Mouse (Mus musculus) fat pad, adult 2 months (tissue): ENCODE data around the gene 1810009J06Rik.
"Not testable (repeated sequence)": the region's sequence is repeated elsewhere in the genome, so short reads cannot be mapped to it uniquely, and the experiment has no call there.

Experiments
- DNase-seq: peaks from one replicate; pipeline ENCODE4 v3.0.0-alpha.2; 2011; ENCODE audit warnings: low read depth, low spot score; ENCODE audit errors: extremely low read depth

Gene 1810009J06Rik

DNA sequence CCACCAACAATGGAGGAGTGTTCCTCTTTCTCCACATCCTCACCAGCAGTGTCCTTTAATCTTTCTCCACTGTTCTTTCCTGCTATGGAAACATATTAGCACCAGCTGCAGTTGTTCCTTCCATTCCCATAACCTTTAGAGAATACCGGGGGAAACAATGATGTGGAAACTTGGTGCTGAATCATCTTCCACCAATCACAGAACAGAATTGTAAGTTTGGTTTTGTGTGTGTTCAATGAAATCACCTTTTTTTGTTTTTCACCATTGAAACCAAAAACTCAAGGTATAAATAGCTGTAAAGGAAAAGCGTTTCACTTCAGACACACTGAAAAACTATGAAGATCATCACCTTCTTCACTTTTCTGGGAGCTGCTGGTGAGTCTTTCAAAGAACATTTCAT, at the start of gene 1810009J06Rik:
Gene 1810009J06Rik, plus strand, starts transcription at position 301 of the 400 bp plus-strand sequence.
- not testable (repeated sequence) for DNase-seq

GRCm38 (mm10) chr6:40919954-40920353, 44.6 kb upstream of the 1810009J06Rik start:
- no peak for DNase-seq

DNA sequence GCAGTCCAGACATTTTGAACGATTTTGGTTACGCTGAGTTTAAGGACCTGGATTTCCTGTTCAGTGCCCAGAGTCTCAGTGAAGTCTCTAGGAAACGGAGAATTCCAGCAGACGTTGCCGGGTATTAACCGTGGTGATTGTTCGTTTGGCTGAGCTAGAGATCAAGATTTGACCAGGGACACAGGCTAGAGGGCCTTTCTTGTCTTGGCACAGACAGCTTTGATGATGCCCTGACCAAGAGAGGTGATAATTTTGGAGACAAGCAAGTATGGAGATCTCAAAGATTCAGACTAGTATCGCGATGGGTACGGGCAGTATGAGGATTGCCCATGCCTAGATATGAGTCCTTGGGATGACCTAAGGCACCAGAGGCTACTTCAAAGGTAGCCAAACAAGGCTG, 24.1 kb upstream of the 1810009J06Rik start, which contains the start of gene 1700074P13Rik:
Gene 1700074P13Rik, minus strand, starts transcription at position 101 of the 400 bp plus-strand sequence.
- DNase-seq, result no peak

DNA sequence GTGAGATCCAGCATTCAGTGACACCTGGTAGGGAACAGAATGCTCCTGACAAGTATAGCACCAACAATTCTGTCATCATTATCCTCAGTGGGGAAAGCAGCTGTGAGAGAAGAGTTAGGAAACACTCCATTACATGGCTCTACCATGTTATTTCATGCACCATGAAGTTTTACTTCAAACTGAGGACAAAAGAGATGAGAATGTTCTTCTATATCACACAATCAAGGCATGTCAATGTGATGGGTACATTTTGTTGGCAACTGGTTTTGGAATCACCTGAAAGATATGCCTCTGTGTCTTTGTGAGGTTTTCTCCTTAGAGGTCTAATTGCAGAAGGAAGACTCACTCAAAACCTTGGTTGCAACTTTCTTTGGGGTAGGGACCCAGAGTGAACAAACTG, 12.8 kb upstream of the 1810009J06Rik start, which contains the start of gene Gm4744:
Gene Gm4744, minus strand, starts transcription at position 101 of the 400 bp plus-strand sequence.
- DNase-seq, result no peak

DNA sequence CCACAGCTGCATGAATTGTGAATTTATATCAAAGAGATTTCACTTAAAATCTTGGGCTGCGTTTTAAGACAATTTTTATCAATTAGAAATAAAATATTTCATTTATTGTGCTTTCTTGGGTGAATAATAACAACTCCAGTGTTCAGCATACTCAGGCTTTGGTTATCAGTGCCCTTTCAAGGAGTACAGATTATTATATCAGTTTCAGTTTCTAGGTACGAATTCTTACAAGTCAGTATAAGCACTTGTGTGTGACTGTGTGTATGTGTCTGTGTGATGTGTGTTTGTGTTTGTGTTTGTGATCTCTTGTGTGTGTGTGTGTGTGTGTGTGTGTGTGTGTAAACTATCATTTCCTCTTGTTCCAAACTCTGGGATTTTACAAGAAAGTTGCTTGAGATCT, 10.8 kb upstream of the 1810009J06Rik start:
- no peak for DNase-seq

DNA sequence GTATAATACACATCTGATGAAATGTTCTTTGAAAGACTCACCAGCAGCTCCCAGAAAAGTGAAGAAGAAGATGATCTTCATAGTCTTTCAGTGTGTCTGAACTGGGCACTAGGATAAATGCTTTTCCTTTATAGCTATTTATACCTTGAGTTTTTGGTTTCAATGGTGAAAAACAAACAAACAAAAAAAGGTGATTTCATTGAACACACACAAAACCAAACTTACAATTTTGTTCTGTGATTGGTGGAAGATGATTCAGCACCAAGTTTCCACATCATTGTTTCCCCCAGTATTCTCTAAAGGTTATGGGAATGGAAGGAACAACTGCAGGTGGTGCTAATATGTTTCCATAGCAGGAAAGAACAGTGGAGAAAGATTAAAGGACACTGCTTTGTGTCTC, 34.8 kb downstream of the 1810009J06Rik start, which contains the start of gene Gm2663:
Gene Gm2663, minus strand, starts transcription at position 101 of the 400 bp plus-strand sequence.
- not testable (repeated sequence) for DNase-seq

DNA sequence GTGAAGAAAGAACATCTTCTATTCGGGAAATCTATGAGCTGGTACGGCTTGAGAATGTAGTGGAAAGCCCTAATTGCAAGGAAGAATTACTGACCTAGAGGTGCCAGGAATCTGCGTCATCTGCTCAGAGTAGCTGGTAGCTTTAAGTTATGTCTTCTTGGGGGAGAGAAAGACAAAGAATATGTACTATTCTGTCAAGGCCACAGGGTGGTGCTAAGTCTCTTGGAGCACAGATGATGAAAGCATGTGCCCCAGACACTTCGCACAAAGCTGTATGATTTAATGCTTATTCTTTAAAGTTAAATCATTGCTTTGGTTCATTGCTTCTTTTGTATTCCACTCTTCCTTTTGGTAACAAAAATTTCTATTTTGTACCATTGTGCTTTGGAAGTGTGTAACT, 50.5 kb downstream of the 1810009J06Rik start:
- no peak for DNase-seq
